Mouse (Mus musculus) kidney, adult 18-20 months (tissue): ENCODE measurements around the gene Kctd17.

Experiments
- DNase-seq: peaks from one replicate; pipeline ENCODE4 v3.0.0; 2021

Kctd17 gene

GRCm38 (mm10) chr15:78449694-78450418 lies 21.5 kb downstream of the Kctd17 start:
- DNase-seq, result no peak

GRCm38 (mm10) chr15:78450419-78450768 lies 22.0 kb downstream of the Kctd17 start:
- no peak for DNase-seq

GRCm38 (mm10) chr15:78451201-78451600 lies 22.8 kb downstream of the Kctd17 start:
- no peak for DNase-seq

- no peak for DNase-seq
Observed at GRCm38 (mm10) chr15:78452929-78453328, 24.6 kb downstream of the Kctd17 start.

GRCm38 (mm10) chr15:78455168-78455567 lies 26.8 kb downstream of the Kctd17 start:
- DNase-seq, result no peak

GRCm38 (mm10) chr15:78456051-78456450 lies 27.7 kb downstream of the Kctd17 start:
- no peak for DNase-seq

- no peak for DNase-seq
Observed at GRCm38 (mm10) chr15:78457193-78457592, 28.8 kb downstream of the Kctd17 start.

- no peak for DNase-seq
Observed at GRCm38 (mm10) chr15:78462981-78463380, 34.6 kb downstream of the Kctd17 start.

- no peak for DNase-seq
Observed at GRCm38 (mm10) chr15:78466809-78467208, 38.4 kb downstream of the Kctd17 start.

GRCm38 (mm10) chr15:78467570-78467969 lies 39.2 kb downstream of the Kctd17 start:
- no peak for DNase-seq

- DNase-seq, result no peak
Observed at GRCm38 (mm10) chr15:78468379-78468937, 40.1 kb downstream of the Kctd17 start, which contains the start of gene Tmprss6. Tmprss6 (minus strand) TSS chr15:78468634.

GRCm38 (mm10) chr15:78470495-78471276 lies 42.3 kb downstream of the Kctd17 start:
- no peak for DNase-seq

- no peak for DNase-seq
Observed at GRCm38 (mm10) chr15:78471902-78472301, 43.5 kb downstream of the Kctd17 start.

- DNase-seq, result no peak
Observed at GRCm38 (mm10) chr15:78473442-78473841, 45.1 kb downstream of the Kctd17 start.

GRCm38 (mm10) chr15:78475604-78476031 lies 47.3 kb downstream of the Kctd17 start:
- no peak for DNase-seq

- no peak for DNase-seq
Observed at GRCm38 (mm10) chr15:78476878-78477277, 48.5 kb downstream of the Kctd17 start.

GRCm38 (mm10) chr15:78478073-78478472 lies 49.7 kb downstream of the Kctd17 start:
- no peak for DNase-seq

GRCm38 (mm10) chr15:78479470-78479869 lies 51.1 kb downstream of the Kctd17 start:
- DNase-seq, result no peak

- no peak for DNase-seq
Observed at GRCm38 (mm10) chr15:78480111-78480510, 51.7 kb downstream of the Kctd17 start.

- no peak for DNase-seq
Observed at GRCm38 (mm10) chr15:78480991-78481390, 52.6 kb downstream of the Kctd17 start.

GRCm38 (mm10) chr15:78481448-78482000 lies 53.2 kb downstream of the Kctd17 start:
- no peak for DNase-seq

- no peak for DNase-seq
Observed at GRCm38 (mm10) chr15:78482518-78482917, 54.2 kb downstream of the Kctd17 start.

- no peak for DNase-seq
Observed at GRCm38 (mm10) chr15:78483311-78483710, 54.9 kb downstream of the Kctd17 start.

GRCm38 (mm10) chr15:78486564-78486963 lies 58.2 kb downstream of the Kctd17 start:
- no peak for DNase-seq
